Mouse (Mus musculus): ENCODE results near the gene Tnfrsf13c. TPM values are rescaled to one million over a fixed set of nuclear protein-coding genes. Genes with fewer than 3 reads are reported as not detected.
A peak's percentile ranks its signal among the peaks of the same experiment; 100 is the strongest.

Tnfrsf13c gene
- total RNA-seq, 4 experiments from 2014 or later = not detected

- DNase-seq (ENCODE audit: low spot score in 2 of 2) = no peak
These were observed 15.9 kb downstream of the Tnfrsf13c start for GRCm38 (mm10) chr15:82208307-82208706.

- DNase-seq (ENCODE audit: low spot score in 2 of 2) = no peak
These were observed 16.5 kb downstream of the Tnfrsf13c start for GRCm38 (mm10) chr15:82207504-82208219.

- no peak for DNase-seq (ENCODE audit: low spot score in 2 of 2)
These were observed 17.1 kb downstream of the Tnfrsf13c start for GRCm38 (mm10) chr15:82207105-82207459.

GRCm38 (mm10) chr15:82206365-82207104, 17.6 kb downstream of the Tnfrsf13c start:
- peak; percentile 66 to 80 for DNase-seq (ENCODE audit: low spot score in 2 of 2)

GRCm38 (mm10) chr15:82204680-82205371, 19.3 kb downstream of the Tnfrsf13c start:
- no peak for DNase-seq (ENCODE audit: low spot score in 2 of 2)

GRCm38 (mm10) chr15:82203611-82204351, 20.4 kb downstream of the Tnfrsf13c start:
- DNase-seq (ENCODE audit: low spot score in 2 of 2) = no peak

- DNase-seq (ENCODE audit: low spot score in 2 of 2) = no peak
These were observed 21.1 kb downstream of the Tnfrsf13c start for GRCm38 (mm10) chr15:82203090-82203489.

- DNase-seq (ENCODE audit: low spot score in 2 of 2) = no peak
These were observed 22.1 kb downstream of the Tnfrsf13c start for GRCm38 (mm10) chr15:82202086-82202485.

GRCm38 (mm10) chr15:82199546-82199945, 24.6 kb downstream of the Tnfrsf13c start:
- no peak for DNase-seq (ENCODE audit: low spot score in 2 of 2)

- no peak for DNase-seq (ENCODE audit: low spot score in 2 of 2)
These were observed 25.8 kb downstream of the Tnfrsf13c start for GRCm38 (mm10) chr15:82198342-82198741.

- DNase-seq (ENCODE audit: low spot score in 2 of 2) = no peak
These were observed 26.2 kb downstream of the Tnfrsf13c start for GRCm38 (mm10) chr15:82197937-82198336.

GRCm38 (mm10) chr15:82197246-82197750, 26.9 kb downstream of the Tnfrsf13c start:
- DNase-seq (ENCODE audit: low spot score in 2 of 2) = no peak

GRCm38 (mm10) chr15:82196300-82196699, 27.9 kb downstream of the Tnfrsf13c start:
- DNase-seq (ENCODE audit: low spot score in 2 of 2) = no peak

GRCm38 (mm10) chr15:82192617-82193016, 31.6 kb downstream of the Tnfrsf13c start:
- DNase-seq (ENCODE audit: low spot score in 2 of 2) = no peak

- peak in 1 of 2 experiments; percentile 59 for DNase-seq (ENCODE audit: low spot score in 2 of 2)
These were observed 35.5 kb downstream of the Tnfrsf13c start for GRCm38 (mm10) chr15:82188481-82189240.

- DNase-seq (ENCODE audit: low spot score in 2 of 2) = no peak
These were observed 36.2 kb downstream of the Tnfrsf13c start for GRCm38 (mm10) chr15:82187924-82188323.

- no peak for DNase-seq (ENCODE audit: low spot score in 2 of 2)
These were observed 36.8 kb downstream of the Tnfrsf13c start for GRCm38 (mm10) chr15:82187401-82187800.

- no peak for DNase-seq (ENCODE audit: low spot score in 2 of 2)
These were observed 37.2 kb downstream of the Tnfrsf13c start for GRCm38 (mm10) chr15:82186931-82187330.

GRCm38 (mm10) chr15:82186131-82186530, 38.0 kb downstream of the Tnfrsf13c start:
- no peak for DNase-seq (ENCODE audit: low spot score in 2 of 2)

GRCm38 (mm10) chr15:82185062-82185783, 38.9 kb downstream of the Tnfrsf13c start:
- DNase-seq (ENCODE audit: low spot score in 2 of 2) = no peak

All from gastrocnemius, adult 8-10 months (tissue).